13 mouse cellular contexts compared by ENCODE assay signal in genomic region chr11:119155638-119156480, GRCm38 (mm10).
DNase-seq lines count a peak whose midpoint lies in the region; ATAC-seq and TF ChIP-seq lines count a peak whose summit lies in the region.
"Had no signal": no experiment of that assay in that cellular context is flagged by ENCODE, and none has a peak within 500 bp of the region (broad histone marks: within the 10 kb centered on the region; RNA-seq: fewer than 3 reads in every experiment).

No protein-coding gene starts in this region.

- peaks cover 3% of the 10 kb centered on the region for H3K4me1 ChIP-seq in ES-Bruce4 (ENCODE audit: control insufficient read depth, insufficient read depth, low read length)
- peaks cover 68% of the 10 kb centered on the region for H3K4me1 ChIP-seq in forebrain, embryonic 10.5 days
- peaks cover 32% of the 10 kb centered on the region for H3K4me1 ChIP-seq in hindbrain, embryonic 16.5 days (ENCODE audit: control insufficient read depth, insufficient read depth, low read depth, low read length)
- H3K4me1 ChIP-seq in limb, embryonic 13.5 days = peaks cover 63% of the 10 kb centered on the region
- H3K4me1 ChIP-seq in liver, embryonic 11.5 days (replicated peaks; ENCODE audit: control insufficient read depth, insufficient read depth, low read length) = 0 out of 2 replicates have a peak, but pooled peaks cover 4% of the 10 kb centered on the region
- H3K4me1 ChIP-seq: stomach, embryonic 15.5 days had no signal

- H3K9me3 ChIP-seq in ES-Bruce4 (replicated peaks; ENCODE audit: control insufficient read depth, insufficient read depth, low read length, poor library complexity, severe bottlenecking) = no peaks in the 10 kb centered on the region
- H3K9me3 ChIP-seq in forebrain, embryonic 10.5 days = no peaks in the 10 kb centered on the region
- no peaks in the 10 kb centered on the region for H3K9me3 ChIP-seq in hindbrain, embryonic 16.5 days (ENCODE audit: control insufficient read depth, low read length)
- H3K9me3 ChIP-seq in limb, embryonic 13.5 days = no peaks in the 10 kb centered on the region
- H3K9me3 ChIP-seq in liver, embryonic 11.5 days (ENCODE audit: control insufficient read depth, low read length) = no peaks in the 10 kb centered on the region
- H3K9me3 ChIP-seq: embryonic facial prominence, embryonic 13.5 days; stomach, embryonic 15.5 days had no signal

- no peak for TF ChIP-seq POLR2A in ES-Bruce4 (IDR thresholded peaks at IDR 0.05; ENCODE audit: insufficient read depth, low read length)

- ATAC-seq in hindbrain, embryonic 16.5 days = no peak
- ATAC-seq in limb, embryonic 13.5 days (ENCODE audit: low FRiP score, low read depth) = no peak
- ATAC-seq in liver, embryonic 11.5 days (replicated peaks; ENCODE audit: low FRiP score) = no peak
- ATAC-seq: CD4-positive, CD25-positive, alpha-beta regulatory T cell, adult 4 months; lung, postnatal 0 days had no signal

- no peak overlapping the region for H3K4me3 ChIP-seq in ES-Bruce4 (ENCODE audit: low read depth, low read length)
- peak overlapping the region; percentile 39 for H3K4me3 ChIP-seq in forebrain, embryonic 10.5 days
- H3K4me3 ChIP-seq in hindbrain, embryonic 16.5 days (ENCODE audit: low read length) = no peak overlapping the region
- no peak overlapping the region for H3K4me3 ChIP-seq in limb, embryonic 13.5 days
- H3K4me3 ChIP-seq in liver, embryonic 11.5 days (ENCODE audit: low read depth, low read length) = no peak overlapping the region
- H3K4me3 ChIP-seq: embryonic facial prominence, embryonic 13.5 days; myocyte; stomach, embryonic 15.5 days had no signal

- WGBS in forebrain, embryonic 10.5 days = 24% methylated on average over 30 of the region's 30 CpGs
- 27% methylated on average over 30 of the region's 30 CpGs for WGBS in hindbrain, embryonic 16.5 days
- WGBS in limb, embryonic 13.5 days = 50% methylated on average over 30 of the region's 30 CpGs
- 63% methylated on average over 30 of the region's 30 CpGs for WGBS in liver, embryonic 11.5 days

- no peak overlapping the region for H3K27ac ChIP-seq in ES-Bruce4 (ENCODE audit: insufficient read depth, low read length)
- peak overlapping the region; percentile 85 for H3K27ac ChIP-seq in forebrain, embryonic 10.5 days
- peak overlapping the region; percentile 60; the same call in 1 of the 2 replicates for H3K27ac ChIP-seq in hindbrain, embryonic 16.5 days (ENCODE audit: low read depth, low read length)
- H3K27ac ChIP-seq in limb, embryonic 13.5 days = no peak overlapping the region
- H3K27ac ChIP-seq in liver, embryonic 11.5 days (ENCODE audit: low read depth, low read length) = no peak overlapping the region
- H3K27ac ChIP-seq: stomach, embryonic 15.5 days had no signal

- H3K9ac ChIP-seq in ES-Bruce4 (ENCODE audit: low read depth, poor library complexity, severe bottlenecking) = no peak overlapping the region
- H3K9ac ChIP-seq in hindbrain, embryonic 16.5 days (ENCODE audit: low read depth, low read length) = no peak overlapping the region
- 0 out of 2 replicates have a peak overlapping the region, but pooled peaks have one; percentile 31 for H3K9ac ChIP-seq in limb, embryonic 13.5 days
- no peak overlapping the region for H3K9ac ChIP-seq in liver, embryonic 11.5 days (ENCODE audit: low read depth, low read length)
- H3K9ac ChIP-seq: stomach, embryonic 15.5 days had no signal

- H3K27me3 ChIP-seq in ES-Bruce4 (ENCODE audit: control insufficient read depth, insufficient read depth, low read length, poor library complexity, severe bottlenecking) = no peaks in the 10 kb centered on the region
- H3K27me3 ChIP-seq in forebrain, embryonic 10.5 days (ENCODE audit: poor library complexity, severe bottlenecking) = peaks cover 55% of the 10 kb centered on the region
- H3K27me3 ChIP-seq in hindbrain, embryonic 16.5 days (replicated peaks; ENCODE audit: control insufficient read depth, insufficient read depth, low read length) = no peaks in the 10 kb centered on the region
- peaks cover 28% of the 10 kb centered on the region; the same call in 1 of the 2 replicates for H3K27me3 ChIP-seq in limb, embryonic 13.5 days
- H3K27me3 ChIP-seq in liver, embryonic 11.5 days (replicated peaks; ENCODE audit: control insufficient read depth, insufficient read depth, low read length) = peaks cover 25% of the 10 kb centered on the region
- H3K27me3 ChIP-seq: stomach, embryonic 15.5 days had no signal

- no peaks in the 10 kb centered on the region for H3K36me3 ChIP-seq in ES-Bruce4 (ENCODE audit: control insufficient read depth, insufficient read depth, low read length, poor library complexity, severe bottlenecking)
- peaks cover 52% of the 10 kb centered on the region for H3K36me3 ChIP-seq in forebrain, embryonic 10.5 days (replicated peaks)
- H3K36me3 ChIP-seq in hindbrain, embryonic 16.5 days (ENCODE audit: control insufficient read depth, insufficient read depth, low read length) = no peaks in the 10 kb centered on the region; the same call in 1 of the 2 replicates
- H3K36me3 ChIP-seq in limb, embryonic 13.5 days = peaks cover 42% of the 10 kb centered on the region
- 0 out of 2 replicates have a peak, but pooled peaks cover 2% of the 10 kb centered on the region for H3K36me3 ChIP-seq in liver, embryonic 11.5 days (ENCODE audit: control insufficient read depth, insufficient read depth, low read length)

- H3K4me2 ChIP-seq in hindbrain, embryonic 16.5 days (ENCODE audit: low read length) = no peak overlapping the region
- no peak overlapping the region for H3K4me2 ChIP-seq in limb, embryonic 13.5 days (replicated peaks)
- no peak overlapping the region for H3K4me2 ChIP-seq in liver, embryonic 11.5 days
- H3K4me2 ChIP-seq: stomach, embryonic 15.5 days had no signal

- no peak for TF ChIP-seq CTCF in ES-Bruce4 (IDR thresholded peaks at IDR 0.05; ENCODE audit: low read depth, low read length)

- TF ChIP-seq EP300 in ES-Bruce4 (IDR thresholded peaks at IDR 0.05; ENCODE audit: insufficient read depth, low read depth, low read length) = peak; percentile 51

- DNase-seq in forebrain, embryonic 10.5 days (ENCODE audit: extremely low spot score, low spot score) = peak; percentile 34
- no peak for DNase-seq in liver, embryonic 11.5 days (ENCODE audit: low spot score)
- DNase-seq in heart, adult 18-20 months = no peak
- no peak for DNase-seq in layer of hippocampus, postnatal 10 days (ENCODE audit: low spot score in 2 of 2)
- no peak for DNase-seq in layer of hippocampus, adult 9-11 months

Comparison
In these comparisons a context has a peak if more than half of its experiments do, and no peak if none do; other contexts are left out.
1. H3K27ac ChIP-seq: peak in forebrain, embryonic 10.5 days (single experiment) and hindbrain, embryonic 16.5 days (single experiment); none in ES-Bruce4 (single experiment), limb, embryonic 13.5 days (single experiment) and liver, embryonic 11.5 days (single experiment).